Mouse (Mus musculus) heart, postnatal 25 days (tissue): ENCODE measurements around the gene Ppp1r13b. TPM values are rescaled to one million over a fixed set of nuclear protein-coding genes. Genes with fewer than 3 reads are reported as not detected.
A peak's percentile ranks its signal among the peaks of the same experiment; 100 is the strongest.

ENCODE experiments used
- DNase-seq: peaks from one replicate; pipeline ENCODE4 v3.0.0; 2022; ENCODE audit warnings: low spot score
- intact Hi-C: fragments of 180-260 bp; cut with DNase I; formaldehyde crosslinking; loops from one replicate; pipeline ENCODE4 v1.15.1; 2025
- total RNA-seq, 2 experiments: library from RNA; stranded (reverse); gene quantifications; 2 replicates each; pipeline ENCODE4 v1.2.3; 2021

Ppp1r13b gene
- total RNA-seq, 2 experiments from 2014 or later = 17.4 to 19.1 TPM

GRCm38 (mm10) chr12:111891800-111892199 lies 16.1 kb downstream of the Ppp1r13b start:
- intact Hi-C loops = no loop called here
- no peak for DNase-seq

GRCm38 (mm10) chr12:111889251-111889650 lies 18.7 kb downstream of the Ppp1r13b start:
- DNase-seq = no peak
- intact Hi-C loops = no loop called here

- intact Hi-C loops = no loop called here
These were observed 19.5 kb downstream of the Ppp1r13b start for GRCm38 (mm10) chr12:111888303-111888864.

GRCm38 (mm10) chr12:111887005-111887404 lies 20.9 kb downstream of the Ppp1r13b start:
- DNase-seq = no peak

More at GRCm38 (mm10) chr12:111888303-111888864, 19.5 kb downstream of the Ppp1r13b start:
- no peak for DNase-seq

GRCm38 (mm10) chr12:111882852-111883251 lies 25.1 kb downstream of the Ppp1r13b start:
- DNase-seq = no peak
- intact Hi-C loops = no loop called here

More at GRCm38 (mm10) chr12:111887005-111887404, 20.9 kb downstream of the Ppp1r13b start:
- intact Hi-C loops = no loop called here

- no peak for DNase-seq
- intact Hi-C loops = no loop called here
These were observed 25.9 kb downstream of the Ppp1r13b start for GRCm38 (mm10) chr12:111882022-111882421.

- peak; percentile 40 for DNase-seq
- intact Hi-C loops = loop anchor here (2.0 kb wide), 2 partner anchors 31 to 123 kb away; partner anchors contain the start of gene Ppp1r13b
These were observed 29.7 kb downstream of the Ppp1r13b start for GRCm38 (mm10) chr12:111878213-111878612.

GRCm38 (mm10) chr12:111875499-111875898 lies 32.4 kb downstream of the Ppp1r13b start:
- no peak for DNase-seq
- intact Hi-C loops = no loop called here

- no peak for DNase-seq
- intact Hi-C loops = no loop called here
These were observed 33.2 kb downstream of the Ppp1r13b start for GRCm38 (mm10) chr12:111874601-111875140.

GRCm38 (mm10) chr12:111872079-111872478 lies 35.8 kb downstream of the Ppp1r13b start:
- intact Hi-C loops = no loop called here
- no peak for DNase-seq

- DNase-seq = no peak
- intact Hi-C loops = no loop called here
These were observed 37.1 kb downstream of the Ppp1r13b start for GRCm38 (mm10) chr12:111870811-111871210.

GRCm38 (mm10) chr12:111869806-111870205 lies 38.1 kb downstream of the Ppp1r13b start:
- DNase-seq = no peak

GRCm38 (mm10) chr12:111864206-111864824 lies 43.6 kb downstream of the Ppp1r13b start:
- no peak for DNase-seq
- intact Hi-C loops = no loop called here

More at GRCm38 (mm10) chr12:111869806-111870205, 38.1 kb downstream of the Ppp1r13b start:
- intact Hi-C loops = no loop called here

GRCm38 (mm10) chr12:111855448-111855847 lies 52.5 kb downstream of the Ppp1r13b start:
- DNase-seq = no peak
- intact Hi-C loops = no loop called here

- no peak for DNase-seq
- intact Hi-C loops = no loop called here
These were observed 54.4 kb downstream of the Ppp1r13b start for GRCm38 (mm10) chr12:111853546-111853945.

GRCm38 (mm10) chr12:111853011-111853436 lies 54.9 kb downstream of the Ppp1r13b start:
- intact Hi-C loops = no loop called here
- DNase-seq = peak; percentile 34

GRCm38 (mm10) chr12:111851745-111852144 lies 56.2 kb downstream of the Ppp1r13b start:
- intact Hi-C loops = no loop called here
- DNase-seq = no peak

GRCm38 (mm10) chr12:111851235-111851634 lies 56.7 kb downstream of the Ppp1r13b start:
- no peak for DNase-seq
- intact Hi-C loops = no loop called here

GRCm38 (mm10) chr12:111848300-111848798 lies 59.6 kb downstream of the Ppp1r13b start:
- intact Hi-C loops = no loop called here
- no peak for DNase-seq

- intact Hi-C loops = no loop called here
These were observed 61.1 kb downstream of the Ppp1r13b start for GRCm38 (mm10) chr12:111846815-111847214.

GRCm38 (mm10) chr12:111845953-111846352 lies 62.0 kb downstream of the Ppp1r13b start:
- intact Hi-C loops = no loop called here
- no peak for DNase-seq

More at GRCm38 (mm10) chr12:111846815-111847214, 61.1 kb downstream of the Ppp1r13b start:
- no peak for DNase-seq
